Mouse (Mus musculus): ENCODE results near the gene Fbxo30. TPM values are rescaled to one million over a fixed set of nuclear protein-coding genes. Genes with fewer than 3 reads are reported as not detected.
"Not testable (repeated sequence)": the region's sequence is repeated elsewhere in the genome, so short reads cannot be mapped to it uniquely, and the experiment has no call there.

The Fbxo30 gene
- polyA plus RNA-seq, 1 experiment from 2014 or later: 19.5 TPM

DNA sequence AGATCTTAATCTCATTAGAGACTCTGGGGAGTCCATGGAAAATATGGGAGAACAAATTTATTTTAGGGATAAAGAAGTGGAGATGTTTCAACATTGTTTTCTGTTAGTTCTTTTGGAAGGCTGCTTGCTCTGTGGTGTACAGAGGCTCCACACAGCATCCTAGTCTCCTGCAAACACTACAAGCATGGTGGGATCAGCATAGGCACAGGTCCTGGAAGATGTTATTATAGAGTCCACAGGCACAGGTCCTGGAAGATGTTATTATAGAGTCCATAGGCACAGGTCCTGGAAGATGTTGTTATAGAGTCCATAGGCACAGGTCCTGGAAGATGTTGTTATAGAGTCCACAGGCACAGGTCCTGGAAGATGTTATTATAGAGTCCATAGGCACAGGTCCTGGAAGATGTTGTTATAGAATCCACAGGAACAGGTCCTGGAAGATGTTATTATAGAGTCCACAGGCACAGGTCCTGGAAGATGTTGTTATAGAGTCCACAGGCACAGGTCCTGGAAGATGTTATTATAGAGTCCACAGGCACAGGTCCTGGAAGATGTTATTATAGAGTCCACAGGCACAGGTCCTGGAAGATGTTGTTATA lies 36.8 kb downstream of the Fbxo30 start:
- H3K9ac ChIP-seq (replicated peaks); H3K9me3 ChIP-seq (ENCODE audit: low read length); H3K4me1 ChIP-seq (ENCODE audit: insufficient read depth); ATAC-seq; H3K27me3 ChIP-seq (ENCODE audit: insufficient read depth, low read length); H3K36me3 ChIP-seq (replicated peaks; ENCODE audit: insufficient read depth, low read length); H3K27ac ChIP-seq (ENCODE audit: low read depth); H3K4me2 ChIP-seq (ENCODE audit: low read depth, low read length); DNase-seq; H3K4me3 ChIP-seq (ENCODE audit: low read depth, low read length): not testable (repeated sequence)
- TF ChIP-seq EP300 (IDR thresholded peaks at IDR 0.05; ENCODE audit: low read depth): peak; percentile 42

DNA sequence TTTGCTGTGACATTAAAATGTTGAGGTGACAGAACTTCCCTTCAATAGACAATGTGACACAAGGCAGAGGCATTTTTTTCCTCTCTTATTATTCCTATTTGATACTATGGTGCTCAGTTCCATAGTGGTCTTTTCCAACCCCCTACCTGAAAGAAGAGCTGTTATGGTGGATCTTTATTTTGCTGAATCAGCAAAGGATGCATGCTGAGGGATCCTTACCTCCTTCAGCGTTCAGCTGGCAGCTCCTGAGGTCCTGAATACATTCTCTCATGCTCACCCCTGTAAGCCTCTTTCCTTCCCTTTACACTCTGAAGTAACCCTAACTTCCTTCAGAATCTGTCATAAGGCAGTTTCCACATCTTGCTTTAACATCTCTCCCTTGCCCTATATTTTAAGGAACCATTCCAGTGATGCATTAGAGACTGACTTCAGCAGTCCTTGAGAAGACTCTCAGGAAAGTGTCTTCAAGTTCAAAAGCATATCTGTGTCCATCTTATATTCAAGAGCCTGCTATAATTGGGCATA lies 38.4 kb downstream of the Fbxo30 start:
- TF ChIP-seq EP300 (IDR thresholded peaks at IDR 0.05; ENCODE audit: low read depth) (no peak), CTCF (IDR thresholded peaks at IDR 0.05; ENCODE audit: low read depth) (no peak)
- H3K4me3 ChIP-seq (ENCODE audit: low read depth, low read length): no peak overlapping the region
- H3K9me3 ChIP-seq (ENCODE audit: low read length): no peaks in the 10 kb centered on the region
- no peak overlapping the region for H3K27ac ChIP-seq (ENCODE audit: low read depth)
- H3K4me1 ChIP-seq (ENCODE audit: insufficient read depth): peaks cover 15% of the 10 kb centered on the region
- H3K4me2 ChIP-seq (ENCODE audit: low read depth, low read length): no peak overlapping the region
- 57% methylated on average over 1 of the region's 1 CpGs for WGBS (ENCODE audit: insufficient replicate concordance)
- ATAC-seq (no peak), DNase-seq (no peak)
- H3K9ac ChIP-seq (replicated peaks): no peak overlapping the region
- no peaks in the 10 kb centered on the region for H3K36me3 ChIP-seq (replicated peaks; ENCODE audit: insufficient read depth, low read length)
- no peaks in the 10 kb centered on the region for H3K27me3 ChIP-seq (ENCODE audit: insufficient read depth, low read length)

GRCm38 (mm10) chr10:11322316-11322715 lies 41.2 kb downstream of the Fbxo30 start:
- no peaks in the 10 kb centered on the region for H3K27me3 ChIP-seq (ENCODE audit: insufficient read depth, low read length)
- H3K9ac ChIP-seq (replicated peaks): no peak overlapping the region
- no peak for ATAC-seq
- WGBS (ENCODE audit: insufficient replicate concordance): 55% methylated on average over 7 of the region's 7 CpGs
- no peak overlapping the region for H3K4me2 ChIP-seq (ENCODE audit: low read depth, low read length)
- H3K4me1 ChIP-seq (ENCODE audit: insufficient read depth): peaks cover 15% of the 10 kb centered on the region
- H3K27ac ChIP-seq (ENCODE audit: low read depth): no peak overlapping the region
- no peak for DNase-seq
- no peaks in the 10 kb centered on the region for H3K9me3 ChIP-seq (ENCODE audit: low read length)
- no peak overlapping the region for H3K4me3 ChIP-seq (ENCODE audit: low read depth, low read length)
- H3K36me3 ChIP-seq (replicated peaks; ENCODE audit: insufficient read depth, low read length): no peaks in the 10 kb centered on the region
- TF ChIP-seq CTCF (IDR thresholded peaks at IDR 0.05; ENCODE audit: low read depth): no peak
- TF ChIP-seq EP300 (IDR thresholded peaks at IDR 0.05; ENCODE audit: low read depth): 0 out of 2 replicates have a peak, but pooled peaks have one; percentile 48

GRCm38 (mm10) chr10:11323202-11323898 lies 42.2 kb downstream of the Fbxo30 start:
- no peak overlapping the region for H3K4me2 ChIP-seq (ENCODE audit: low read depth, low read length)
- ATAC-seq (peak; percentile 98), DNase-seq (no peak)

GRCm38 (mm10) chr10:11326526-11326925 lies 45.4 kb downstream of the Fbxo30 start:
- Histone ChIP-seq H3K27me3 (ENCODE audit: insufficient read depth, low read length) (no peaks in the 10 kb centered on the region), H3K4me1 (ENCODE audit: insufficient read depth) (peaks cover 13% of the 10 kb centered on the region), H3K36me3 (replicated peaks; ENCODE audit: insufficient read depth, low read length) (no peaks in the 10 kb centered on the region), H3K9ac (replicated peaks) (no peak overlapping the region), H3K9me3 (ENCODE audit: low read length) (no peaks in the 10 kb centered on the region), H3K4me3 (ENCODE audit: low read depth, low read length) (no peak overlapping the region), H3K27ac (ENCODE audit: low read depth) (no peak overlapping the region), H3K4me2 (ENCODE audit: low read depth, low read length) (no peak overlapping the region)
- TF ChIP-seq EP300 (IDR thresholded peaks at IDR 0.05; ENCODE audit: low read depth) (no peak), CTCF (IDR thresholded peaks at IDR 0.05; ENCODE audit: low read depth) (peak; percentile 59)
- no peak for ATAC-seq
- DNase-seq: no peak
- WGBS (ENCODE audit: insufficient replicate concordance): 84% methylated on average over 3 of the region's 3 CpGs

More at GRCm38 (mm10) chr10:11323202-11323898, 42.2 kb downstream of the Fbxo30 start:
- H3K4me3 ChIP-seq (ENCODE audit: low read depth, low read length): no peak overlapping the region
- peaks cover 15% of the 10 kb centered on the region for H3K4me1 ChIP-seq (ENCODE audit: insufficient read depth)
- no peaks in the 10 kb centered on the region for H3K27me3 ChIP-seq (ENCODE audit: insufficient read depth, low read length)
- WGBS (ENCODE audit: insufficient replicate concordance): 48% methylated on average over 4 of the region's 4 CpGs
- TF ChIP-seq CTCF (IDR thresholded peaks at IDR 0.05; ENCODE audit: low read depth): no peak
- TF ChIP-seq EP300 (IDR thresholded peaks at IDR 0.05; ENCODE audit: low read depth): peak; percentile 87
- H3K9ac ChIP-seq (replicated peaks): no peak overlapping the region
- H3K27ac ChIP-seq (ENCODE audit: low read depth): peak overlapping the region; percentile 63; the same call in 1 of the 2 replicates
- H3K36me3 ChIP-seq (replicated peaks; ENCODE audit: insufficient read depth, low read length): no peaks in the 10 kb centered on the region
- H3K9me3 ChIP-seq (ENCODE audit: low read length): no peaks in the 10 kb centered on the region
